Mouse (Mus musculus): ENCODE data around the gene Cotl1. TPM values are rescaled to one million over a fixed set of nuclear protein-coding genes. Genes with fewer than 3 reads are reported as not detected.
A peak's percentile ranks its signal among the peaks of the same experiment; 100 is the strongest.

Gene Cotl1
- polyA plus RNA-seq, 1 experiment from 2014 or later, result 95.6 TPM

GRCm38 (mm10) chr8:119838983-119839340 lies 1.4 kb downstream of the Cotl1 start:
- Histone ChIP-seq H3K9ac (replicated peaks) (peak overlapping the region; percentile 77; the same call in 1 of the 2 replicates), H3K27ac (no peak overlapping the region), H3K27me3 (no peaks in the 10 kb centered on the region), H3K4me3 (replicated peaks) (peak overlapping the region; percentile 63), H3K36me3 (0 out of 2 replicates have a peak, but pooled peaks cover 5% of the 10 kb centered on the region), H3K4me2 (peak overlapping the region; percentile 74), H3K4me1 (replicated peaks) (peaks cover 32% of the 10 kb centered on the region), H3K9me3 (no peaks in the 10 kb centered on the region)
- WGBS, result 84% methylated on average over 4 of the region's 4 CpGs
- no peak for ATAC-seq (ENCODE audit: insufficient number of reproducible peaks, insufficient read depth, low FRiP score, low TSS enrichment, low read depth)

GRCm38 (mm10) chr8:119838100-119838982 lies 2.0 kb downstream of the Cotl1 start:
- Histone ChIP-seq H3K4me2 (peak overlapping the region; percentile 74), H3K4me1 (replicated peaks) (peaks cover 36% of the 10 kb centered on the region), H3K4me3 (replicated peaks) (peak overlapping the region; percentile 63), H3K9me3 (no peaks in the 10 kb centered on the region), H3K9ac (replicated peaks) (peak overlapping the region; percentile 44; the same call in 1 of the 2 replicates), H3K36me3 (0 out of 2 replicates have a peak, but pooled peaks cover 5% of the 10 kb centered on the region), H3K27ac (peak overlapping the region; percentile 45), H3K27me3 (no peaks in the 10 kb centered on the region)
- 74% methylated on average over 19 of the region's 19 CpGs for WGBS
- ATAC-seq (ENCODE audit: insufficient number of reproducible peaks, insufficient read depth, low FRiP score, low TSS enrichment, low read depth), result no peak

- no peak overlapping the region for H3K4me3 ChIP-seq (replicated peaks)
- H3K9ac ChIP-seq (replicated peaks), result peak overlapping the region; percentile 44; the same call in 1 of the 2 replicates
- ATAC-seq (ENCODE audit: insufficient number of reproducible peaks, insufficient read depth, low FRiP score, low TSS enrichment, low read depth), result no peak
- WGBS, result 44% methylated on average over 10 of the region's 10 CpGs
- peak overlapping the region; percentile 45 for H3K27ac ChIP-seq
- no peaks in the 10 kb centered on the region for H3K9me3 ChIP-seq
- H3K36me3 ChIP-seq, result 0 out of 2 replicates have a peak, but pooled peaks cover 5% of the 10 kb centered on the region
- peak overlapping the region; percentile 74 for H3K4me2 ChIP-seq
- peaks cover 43% of the 10 kb centered on the region for H3K4me1 ChIP-seq (replicated peaks)
- H3K27me3 ChIP-seq, result no peaks in the 10 kb centered on the region
Observed at GRCm38 (mm10) chr8:119837553-119838071, 2.7 kb downstream of the Cotl1 start.

GRCm38 (mm10) chr8:119836831-119837230 lies 3.5 kb downstream of the Cotl1 start:
- WGBS, result 85% methylated on average over 4 of the region's 4 CpGs
- H3K27ac ChIP-seq, result no peak overlapping the region

GRCm38 (mm10) chr8:119835270-119835669 lies 5.1 kb downstream of the Cotl1 start:
- Histone ChIP-seq H3K36me3 (0 out of 2 replicates have a peak, but pooled peaks cover 5% of the 10 kb centered on the region), H3K27ac (no peak overlapping the region), H3K4me3 (replicated peaks) (no peak overlapping the region), H3K9ac (replicated peaks) (no peak overlapping the region), H3K27me3 (no peaks in the 10 kb centered on the region), H3K4me1 (replicated peaks) (peaks cover 61% of the 10 kb centered on the region), H3K4me2 (no peak overlapping the region), H3K9me3 (no peaks in the 10 kb centered on the region)
- WGBS, result 91% methylated on average over 5 of the region's 5 CpGs
- no peak for ATAC-seq (ENCODE audit: insufficient number of reproducible peaks, insufficient read depth, low FRiP score, low TSS enrichment, low read depth)

More at GRCm38 (mm10) chr8:119836831-119837230, 3.5 kb downstream of the Cotl1 start:
- Histone ChIP-seq H3K9me3 (no peaks in the 10 kb centered on the region), H3K27me3 (no peaks in the 10 kb centered on the region), H3K36me3 (0 out of 2 replicates have a peak, but pooled peaks cover 5% of the 10 kb centered on the region), H3K4me3 (replicated peaks) (no peak overlapping the region), H3K9ac (replicated peaks) (no peak overlapping the region), H3K4me1 (replicated peaks) (peaks cover 51% of the 10 kb centered on the region), H3K4me2 (no peak overlapping the region)
- ATAC-seq (ENCODE audit: insufficient number of reproducible peaks, insufficient read depth, low FRiP score, low TSS enrichment, low read depth), result no peak

GRCm38 (mm10) chr8:119834676-119835075 lies 5.7 kb downstream of the Cotl1 start:
- Histone ChIP-seq H3K36me3 (0 out of 2 replicates have a peak, but pooled peaks cover 5% of the 10 kb centered on the region), H3K27me3 (no peaks in the 10 kb centered on the region), H3K27ac (no peak overlapping the region), H3K4me1 (replicated peaks) (peaks cover 65% of the 10 kb centered on the region), H3K9ac (replicated peaks) (no peak overlapping the region), H3K9me3 (no peaks in the 10 kb centered on the region), H3K4me2 (no peak overlapping the region), H3K4me3 (replicated peaks) (no peak overlapping the region)
- no peak for ATAC-seq (ENCODE audit: insufficient number of reproducible peaks, insufficient read depth, low FRiP score, low TSS enrichment, low read depth)
- WGBS, result 88% methylated on average over 6 of the region's 6 CpGs

GRCm38 (mm10) chr8:119832931-119833330 lies 7.4 kb downstream of the Cotl1 start:
- no peak overlapping the region for H3K4me3 ChIP-seq (replicated peaks)

GRCm38 (mm10) chr8:119832101-119832617 lies 8.2 kb downstream of the Cotl1 start:
- ATAC-seq (ENCODE audit: insufficient number of reproducible peaks, insufficient read depth, low FRiP score, low TSS enrichment, low read depth), result peak; percentile 41; the same call in 1 of the 2 replicates
- Histone ChIP-seq H3K9ac (replicated peaks) (no peak overlapping the region), H3K4me3 (replicated peaks) (no peak overlapping the region), H3K27me3 (no peaks in the 10 kb centered on the region), H3K27ac (peak overlapping the region; percentile 70), H3K4me1 (replicated peaks) (peaks cover 53% of the 10 kb centered on the region), H3K36me3 (0 out of 2 replicates have a peak, but pooled peaks cover 5% of the 10 kb centered on the region), H3K9me3 (no peaks in the 10 kb centered on the region), H3K4me2 (peak overlapping the region; percentile 37)
- 51% methylated on average over 7 of the region's 7 CpGs for WGBS

More at GRCm38 (mm10) chr8:119832931-119833330, 7.4 kb downstream of the Cotl1 start:
- H3K9me3 ChIP-seq, result no peaks in the 10 kb centered on the region
- H3K4me1 ChIP-seq (replicated peaks), result peaks cover 60% of the 10 kb centered on the region
- 0 out of 2 replicates have a peak overlapping the region, but pooled peaks have one; percentile 70 for H3K27ac ChIP-seq
- WGBS, result 19% methylated on average over 5 of the region's 5 CpGs
- H3K36me3 ChIP-seq, result 0 out of 2 replicates have a peak, but pooled peaks cover 5% of the 10 kb centered on the region
- no peaks in the 10 kb centered on the region for H3K27me3 ChIP-seq
- H3K9ac ChIP-seq (replicated peaks), result no peak overlapping the region
- no peak for ATAC-seq (ENCODE audit: insufficient number of reproducible peaks, insufficient read depth, low FRiP score, low TSS enrichment, low read depth)
- H3K4me2 ChIP-seq, result no peak overlapping the region

- peak overlapping the region; percentile 37 for H3K4me2 ChIP-seq
- whole genome bisulfite sequencing, result 28% methylated on average over 20 of the region's 20 CpGs
- 0 out of 2 replicates have a peak overlapping the region, but pooled peaks have one; percentile 12 for H3K9ac ChIP-seq (replicated peaks)
- H3K27me3 ChIP-seq, result no peaks in the 10 kb centered on the region
- 0 out of 2 replicates have a peak, but pooled peaks cover 5% of the 10 kb centered on the region for H3K36me3 ChIP-seq
- H3K4me3 ChIP-seq (replicated peaks), result no peak overlapping the region
- peak; percentile 58 for ATAC-seq (ENCODE audit: insufficient number of reproducible peaks, insufficient read depth, low FRiP score, low TSS enrichment, low read depth)
- H3K4me1 ChIP-seq (replicated peaks), result peaks cover 53% of the 10 kb centered on the region
- H3K27ac ChIP-seq, result peak overlapping the region; percentile 70
- no peaks in the 10 kb centered on the region for H3K9me3 ChIP-seq
Observed at GRCm38 (mm10) chr8:119831336-119831995, 8.9 kb downstream of the Cotl1 start.

GRCm38 (mm10) chr8:119830589-119830988 lies 9.8 kb downstream of the Cotl1 start:
- 0 out of 2 replicates have a peak, but pooled peaks cover 5% of the 10 kb centered on the region for H3K36me3 ChIP-seq
- H3K9ac ChIP-seq (replicated peaks), result no peak overlapping the region
- H3K27ac ChIP-seq, result 0 out of 2 replicates have a peak overlapping the region, but pooled peaks have one; percentile 12
- no peak for ATAC-seq (ENCODE audit: insufficient number of reproducible peaks, insufficient read depth, low FRiP score, low TSS enrichment, low read depth)
- H3K4me1 ChIP-seq (replicated peaks), result peaks cover 53% of the 10 kb centered on the region
- H3K9me3 ChIP-seq, result no peaks in the 10 kb centered on the region
- WGBS, result 73% methylated on average over 7 of the region's 7 CpGs
- H3K27me3 ChIP-seq, result no peaks in the 10 kb centered on the region
- no peak overlapping the region for H3K4me3 ChIP-seq (replicated peaks)
- no peak overlapping the region for H3K4me2 ChIP-seq
